Mouse (Mus musculus) testis, adult 2 months (tissue): ENCODE results near the gene Serpina11. TPM values are rescaled to one million over a fixed set of nuclear protein-coding genes. Genes with fewer than 3 reads are reported as not detected.
A peak's percentile ranks its signal among the peaks of the same experiment; 100 is the strongest.

Experiments
- H3K27ac ChIP-seq: fragments of 200-500 bp; 2 replicates; pipeline ENCODE4 v1.5.1; 2012; ENCODE audit warnings: low read depth, low read length; ENCODE audit not compliant: control insufficient read depth, insufficient read depth
- H3K27me3 ChIP-seq: fragments of 200-500 bp; 2 replicates; pipeline ENCODE4 v1.6.1; 2012; ENCODE audit warnings: mild to moderate bottlenecking, low read length, moderate library complexity; ENCODE audit not compliant: control insufficient read depth, insufficient read depth
- H3K36me3 ChIP-seq: fragments of 200-500 bp; 2 replicates; pipeline ENCODE4 v1.6.1; 2012; ENCODE audit warnings: mild to moderate bottlenecking, low read length; ENCODE audit not compliant: control insufficient read depth, insufficient read depth
- H3K4me1 ChIP-seq: fragments of 200-500 bp; 2 replicates; pipeline ENCODE4 v1.6.1; 2012; ENCODE audit warnings: low read length; ENCODE audit not compliant: control insufficient read depth, insufficient read depth
- H3K4me3 ChIP-seq: fragments of 200-500 bp; 2 replicates; pipeline ENCODE4 v1.5.1; 2012; ENCODE audit warnings: low read depth, mild to moderate bottlenecking, low read length, moderate library complexity, mixed read lengths; ENCODE audit not compliant: control insufficient read depth
- CTCF ChIP-seq: fragments of 200-500 bp; IDR thresholded peaks from 2 replicates; pipeline ENCODE4 v1.5.1; 2012; ENCODE audit warnings: low read depth, mild to moderate bottlenecking, inconsistent platforms, low read length, moderate library complexity; ENCODE audit not compliant: control insufficient read depth, insufficient read depth, insufficient replicate concordance
- POLR2A ChIP-seq: fragments of 200-500 bp; IDR thresholded peaks from 2 replicates; pipeline ENCODE4 v1.6.1; 2012; ENCODE audit warnings: low read depth, mild to moderate bottlenecking, inconsistent platforms, low read length, moderate library complexity; ENCODE audit not compliant: control insufficient read depth
- polyA plus RNA-seq: library from polyadenylated mRNA; depleted of rRNA; stranded (reverse); fragments of >200 nt; gene quantifications from 2 replicates; pipeline ENCODE4 v1.2.3, GENCODE M21; 2012

Serpina11 gene
- polyA plus RNA-seq, 1 experiment: not detected

DNA sequence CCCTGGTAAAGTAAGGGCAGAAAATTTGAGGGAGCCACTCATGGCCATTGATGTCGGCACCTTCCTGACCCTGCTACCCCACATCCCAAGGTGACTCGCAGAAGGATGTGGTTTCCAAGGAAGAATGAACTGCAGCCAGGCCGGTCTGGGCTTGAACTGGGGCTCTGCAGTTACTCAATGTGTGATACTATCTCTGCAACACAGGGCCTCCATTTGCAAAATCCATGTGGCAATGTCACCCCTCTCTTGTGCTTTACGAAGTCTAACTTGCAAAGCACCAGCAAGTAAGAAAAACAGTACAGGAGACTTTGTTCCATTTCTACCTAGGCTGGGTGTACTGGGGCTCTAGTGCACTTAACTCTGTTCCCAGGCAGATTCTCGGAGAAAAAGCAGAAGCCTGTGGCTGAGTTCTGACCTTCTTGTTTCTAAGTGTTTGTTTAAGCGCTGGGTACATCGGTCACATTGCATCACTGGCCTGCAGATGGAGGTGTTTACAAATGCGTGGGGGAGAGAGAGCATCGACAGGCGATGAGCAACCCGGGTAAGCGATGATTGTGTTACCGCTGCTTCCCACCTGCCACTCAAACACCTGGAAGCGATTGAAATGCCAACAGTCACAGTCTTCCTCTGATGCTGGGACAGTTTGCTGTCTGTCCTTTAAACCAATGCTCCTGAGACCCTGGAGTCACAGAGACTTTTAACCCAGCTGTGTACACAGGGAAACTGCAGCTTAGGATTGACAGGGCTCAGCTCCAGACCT, 823 bp downstream of the Serpina11 start:
- no peaks in the 10 kb centered on the region for H3K4me1 ChIP-seq
- H3K4me3 ChIP-seq: no peak overlapping the region
- TF ChIP-seq POLR2A (no peak), CTCF (no peak)
- no peak overlapping the region for H3K27ac ChIP-seq
- no peaks in the 10 kb centered on the region for H3K36me3 ChIP-seq
- no peaks in the 10 kb centered on the region for H3K27me3 ChIP-seq

DNA sequence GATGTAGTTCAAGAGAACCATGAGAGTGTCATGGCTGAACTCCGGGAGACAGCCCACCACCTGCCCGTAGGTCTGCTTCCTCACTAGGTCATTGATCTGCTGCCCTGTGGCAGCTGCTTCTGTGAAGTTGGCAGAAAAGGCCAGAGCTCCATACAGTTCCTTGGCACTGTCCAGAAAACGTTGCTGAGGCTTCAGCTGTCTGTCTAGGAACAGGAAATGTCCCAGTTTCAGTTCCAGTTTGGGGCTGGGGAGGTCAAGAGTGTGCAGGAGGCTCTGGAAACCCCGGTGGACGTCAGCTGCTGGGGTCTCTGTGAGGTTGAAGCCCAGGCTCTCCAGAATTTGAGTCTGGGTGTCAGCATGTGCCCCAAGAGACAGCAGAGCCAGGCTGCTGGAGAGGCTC, 3.9 kb downstream of the Serpina11 start:
- TF ChIP-seq CTCF: no peak
- TF ChIP-seq POLR2A: no peak
- H3K36me3 ChIP-seq: no peaks in the 10 kb centered on the region
- H3K4me1 ChIP-seq: no peaks in the 10 kb centered on the region
- no peak overlapping the region for H3K4me3 ChIP-seq
- H3K27me3 ChIP-seq: no peaks in the 10 kb centered on the region
- no peak overlapping the region for H3K27ac ChIP-seq

DNA sequence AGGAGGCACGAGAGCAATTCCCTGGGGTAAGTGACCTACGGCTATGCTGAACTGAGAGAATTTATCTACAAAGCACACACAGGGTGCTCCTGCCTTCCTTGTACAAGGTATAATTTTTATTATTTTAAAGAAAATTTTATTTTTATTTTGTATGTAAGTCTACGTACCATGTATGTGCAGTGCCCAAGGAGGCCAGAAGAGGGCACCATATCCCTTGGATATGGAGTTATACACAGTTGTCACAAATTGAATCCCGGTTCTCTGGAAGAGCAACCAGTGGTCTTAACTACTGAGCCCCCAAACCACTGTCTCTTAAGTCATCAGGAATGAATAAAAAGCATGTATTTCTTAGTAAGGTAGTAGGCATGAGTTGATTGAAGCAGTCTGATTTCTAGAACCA, 4.8 kb downstream of the Serpina11 start:
- TF ChIP-seq POLR2A: no peak
- TF ChIP-seq CTCF: no peak
- H3K27ac ChIP-seq: no peak overlapping the region

DNA sequence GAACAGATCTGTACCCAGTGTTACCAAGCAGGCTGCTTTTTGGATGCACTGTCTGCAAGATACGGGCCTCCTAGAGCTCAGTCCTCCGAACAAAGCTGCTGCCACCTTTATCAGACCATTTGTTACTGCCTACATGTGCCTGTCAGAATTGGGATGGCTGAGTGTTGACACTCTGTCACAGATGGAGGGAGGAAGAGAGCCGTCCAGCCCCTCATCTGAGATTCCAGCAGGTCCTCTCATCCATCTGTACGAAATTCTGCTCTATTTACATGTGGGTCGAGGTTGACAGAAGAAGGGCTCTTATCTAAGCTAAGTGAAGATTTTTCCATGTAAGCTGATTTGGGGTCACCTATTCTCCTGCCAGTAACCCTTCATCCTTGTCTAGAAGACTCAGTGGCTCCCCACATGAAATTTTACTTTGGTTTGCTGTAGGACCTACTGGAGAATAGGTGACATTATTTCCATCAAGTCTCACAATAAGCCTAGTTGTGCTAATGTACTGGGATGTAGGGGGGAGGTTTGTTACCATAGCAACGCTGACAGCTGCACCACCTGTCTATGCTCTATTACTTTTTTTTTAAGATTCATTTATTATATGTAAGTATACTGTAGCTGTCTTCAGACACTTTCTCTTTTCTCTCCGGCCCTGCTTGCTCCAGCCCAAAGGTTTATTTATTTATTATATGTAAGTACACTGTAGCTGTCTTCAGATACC, 8.0 kb downstream of the Serpina11 start:
- Histone ChIP-seq H3K27ac (no peak overlapping the region), H3K4me3 (no peak overlapping the region), H3K27me3 (no peaks in the 10 kb centered on the region), H3K4me1 (peaks cover 8% of the 10 kb centered on the region), H3K36me3 (no peaks in the 10 kb centered on the region)
- no peak for TF ChIP-seq POLR2A
- no peak for TF ChIP-seq CTCF

More for the DNA sequence above, 4.8 kb downstream of the Serpina11 start:
- Histone ChIP-seq H3K4me1 (no peaks in the 10 kb centered on the region), H3K36me3 (no peaks in the 10 kb centered on the region), H3K4me3 (no peak overlapping the region), H3K27me3 (no peaks in the 10 kb centered on the region)

DNA sequence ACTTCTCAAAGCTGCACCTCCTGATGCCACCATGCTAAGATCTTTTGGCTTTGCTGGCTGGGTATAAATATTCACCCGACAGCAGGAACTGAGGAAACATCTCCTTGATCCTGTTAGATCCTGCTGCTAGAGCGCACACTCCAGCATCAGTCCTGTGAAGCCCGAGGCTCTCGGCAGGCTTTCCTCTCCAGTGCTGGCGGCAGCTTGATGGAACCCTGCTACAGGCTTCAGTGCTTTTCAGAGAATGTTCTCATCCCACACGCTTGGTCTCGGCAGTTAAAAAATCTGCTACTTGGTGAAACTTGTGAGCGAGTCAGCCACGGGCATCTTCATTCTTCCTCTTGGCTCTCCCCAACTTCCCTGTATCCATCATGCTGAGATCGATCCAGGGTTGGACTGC, 11.5 kb downstream of the Serpina11 start:
- no peaks in the 10 kb centered on the region for H3K36me3 ChIP-seq
- H3K27ac ChIP-seq: no peak overlapping the region
- TF ChIP-seq POLR2A (no peak), CTCF (no peak)
- H3K4me1 ChIP-seq: peaks cover 8% of the 10 kb centered on the region
- H3K27me3 ChIP-seq: no peaks in the 10 kb centered on the region
- H3K4me3 ChIP-seq: no peak overlapping the region

DNA sequence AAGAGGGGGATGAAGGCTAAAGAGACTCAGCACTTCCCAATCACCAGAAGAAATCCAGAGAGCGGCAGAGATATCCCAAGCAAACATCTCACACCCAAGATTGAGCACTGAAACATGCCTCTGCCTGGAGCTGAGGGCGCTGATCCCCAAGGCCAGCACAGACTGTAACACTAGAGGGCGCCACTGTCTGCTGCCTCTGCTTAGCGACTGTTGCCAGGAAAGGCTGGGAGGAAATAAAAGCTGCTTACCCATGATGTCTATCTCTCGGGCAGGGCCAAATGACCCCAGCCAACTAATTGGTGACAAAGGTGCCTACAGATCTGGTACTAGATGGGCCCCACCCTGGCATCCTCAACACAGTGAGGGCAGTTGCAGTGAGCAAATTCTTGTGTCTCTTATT, 11.9 kb downstream of the Serpina11 start:
- no peak overlapping the region for H3K27ac ChIP-seq
- H3K4me3 ChIP-seq: no peak overlapping the region
- H3K36me3 ChIP-seq: no peaks in the 10 kb centered on the region
- no peak for TF ChIP-seq POLR2A
- TF ChIP-seq CTCF: peak; percentile 96
- H3K4me1 ChIP-seq: peaks cover 8% of the 10 kb centered on the region
- no peaks in the 10 kb centered on the region for H3K27me3 ChIP-seq

DNA sequence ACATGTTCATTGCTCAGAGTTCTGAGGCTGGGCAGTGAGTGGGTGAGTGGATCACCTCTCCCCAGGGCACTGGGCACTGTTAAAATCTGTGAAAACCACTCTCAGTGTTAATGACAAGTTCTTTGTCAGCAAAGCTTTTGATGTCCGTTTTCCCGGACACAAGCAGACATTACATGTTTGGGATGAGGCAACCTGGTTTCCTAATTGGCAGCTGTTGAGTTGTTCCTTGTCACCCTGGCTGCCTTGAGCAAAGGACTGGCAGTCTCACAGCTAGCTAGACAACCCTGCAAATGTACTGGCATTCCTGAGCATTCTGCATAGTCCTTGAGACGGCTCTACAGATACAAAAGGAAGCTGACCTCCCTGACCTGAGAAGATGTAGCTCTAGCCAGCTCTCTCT, 12.7 kb downstream of the Serpina11 start:
- H3K4me1 ChIP-seq: peaks cover 8% of the 10 kb centered on the region
- H3K27ac ChIP-seq: no peak overlapping the region
- no peak overlapping the region for H3K4me3 ChIP-seq
- no peaks in the 10 kb centered on the region for H3K36me3 ChIP-seq
- TF ChIP-seq CTCF (no peak), POLR2A (no peak)
- no peaks in the 10 kb centered on the region for H3K27me3 ChIP-seq

DNA sequence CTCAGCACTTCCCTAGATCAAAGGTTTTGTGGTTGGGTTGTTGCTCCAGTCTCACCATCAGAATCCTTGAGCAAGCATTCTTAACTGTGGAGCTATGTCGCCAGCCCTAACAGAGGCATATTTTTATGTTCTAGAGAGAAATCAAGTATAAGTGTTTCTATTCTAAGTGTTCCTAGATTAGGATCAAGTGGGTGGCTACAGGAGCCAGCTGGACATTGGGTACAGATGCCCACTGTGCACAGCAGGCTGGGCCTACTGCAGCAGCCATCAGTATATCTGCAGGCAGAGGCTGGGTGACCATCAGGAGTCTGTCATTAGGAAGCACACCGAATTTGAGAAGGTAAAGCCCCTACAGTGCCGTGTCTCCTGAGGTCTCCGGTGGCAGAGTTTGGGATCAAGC, 18.7 kb downstream of the Serpina11 start:
- Histone ChIP-seq H3K4me3 (no peak overlapping the region), H3K4me1 (no peaks in the 10 kb centered on the region)
- TF ChIP-seq CTCF (no peak), POLR2A (no peak)

More for the DNA sequence above, 18.7 kb downstream of the Serpina11 start:
- Histone ChIP-seq H3K36me3 (no peaks in the 10 kb centered on the region), H3K27ac (no peak overlapping the region), H3K27me3 (no peaks in the 10 kb centered on the region)
